Mouse (Mus musculus) neural tube, embryonic 10.5 days (tissue): ENCODE measurements around the gene Gm428.
"Not testable (repeated sequence)": the region's sequence is repeated elsewhere in the genome, so short reads cannot be mapped to it uniquely, and the experiment has no call there.

Experiments used
- DNase-seq: peaks from one replicate; pipeline ENCODE4 v3.0.0-alpha.2; 2017; ENCODE audit warnings: low spot score; ENCODE audit errors: extremely low spot score

Gene Gm428

DNA sequence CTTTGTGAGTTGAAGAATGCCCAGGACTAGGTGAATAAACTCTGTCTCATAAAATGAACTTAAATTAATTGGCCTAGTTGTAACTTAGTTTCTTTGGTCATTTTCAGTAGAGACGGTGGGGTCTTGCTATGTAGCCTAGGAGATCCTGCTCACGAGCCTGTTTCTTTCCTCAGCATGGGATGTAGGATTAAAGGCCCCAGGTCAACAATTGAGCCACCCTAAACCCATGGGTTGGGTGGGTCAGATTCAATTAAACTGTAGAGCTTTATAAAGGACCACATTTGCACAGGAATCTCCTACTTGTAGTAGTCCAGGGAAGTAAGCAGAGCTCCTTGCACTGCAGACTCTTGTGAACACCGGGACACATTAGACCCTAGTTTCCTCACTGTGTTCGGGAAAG, at the start of gene Gm428:
Gene Gm428 (plus strand): TSS at position 301 of the 400 bp plus-strand sequence.
- DNase-seq, result not testable (repeated sequence)

DNA sequence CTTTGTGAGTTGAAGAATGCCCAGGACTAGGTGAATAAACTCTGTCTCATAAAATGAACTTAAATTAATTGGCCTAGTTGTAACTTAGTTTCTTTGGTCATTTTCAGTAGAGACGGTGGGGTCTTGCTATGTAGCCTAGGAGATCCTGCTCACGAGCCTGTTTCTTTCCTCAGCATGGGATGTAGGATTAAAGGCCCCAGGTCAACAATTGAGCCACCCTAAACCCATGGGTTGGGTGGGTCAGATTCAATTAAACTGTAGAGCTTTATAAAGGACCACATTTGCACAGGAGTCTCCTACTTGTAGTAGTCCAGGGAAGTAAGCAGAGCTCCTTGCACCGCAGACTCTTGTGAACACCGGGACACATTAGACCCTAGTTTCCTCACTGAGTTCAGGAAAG, 45.5 kb upstream of the Gm428 start, which contains the start of gene Gm11236:
Gene Gm11236 (plus strand): TSS at position 301 of the 400 bp plus-strand sequence.
- not testable (repeated sequence) for DNase-seq

DNA sequence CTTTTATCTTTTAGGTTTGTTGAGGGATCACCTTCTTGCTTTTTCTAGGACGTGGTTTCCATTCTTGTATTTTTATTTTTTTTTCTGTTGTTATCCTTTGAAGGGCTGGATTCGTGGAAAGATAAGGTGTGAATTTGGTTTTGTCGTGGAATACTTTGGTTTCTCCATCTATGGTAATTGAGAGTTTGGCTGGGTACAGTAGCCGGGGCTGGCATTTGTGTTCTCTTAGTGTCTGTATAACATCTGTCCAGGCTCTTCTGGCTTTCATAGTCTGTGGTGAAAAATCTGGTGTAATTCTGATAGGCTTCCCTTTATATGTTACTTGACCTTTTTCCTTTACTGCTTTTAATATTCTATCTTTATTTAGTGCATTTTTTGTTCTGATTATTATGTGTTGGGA, 21.5 kb upstream of the Gm428 start:
- DNase-seq, result not testable (repeated sequence)

DNA sequence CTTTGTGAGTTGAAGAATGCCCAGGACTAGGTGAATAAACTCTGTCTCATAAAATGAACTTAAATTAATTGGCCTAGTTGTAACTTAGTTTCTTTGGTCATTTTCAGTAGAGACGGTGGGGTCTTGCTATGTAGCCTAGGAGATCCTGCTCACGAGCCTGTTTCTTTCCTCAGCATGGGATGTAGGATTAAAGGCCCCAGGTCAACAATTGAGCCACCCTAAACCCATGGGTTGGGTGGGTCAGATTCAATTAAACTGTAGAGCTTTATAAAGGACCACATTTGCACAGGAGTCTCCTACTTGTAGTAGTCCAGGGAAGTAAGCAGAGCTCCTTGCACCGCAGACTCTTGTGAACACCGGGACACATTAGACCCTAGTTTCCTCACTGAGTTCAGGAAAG, 15.3 kb upstream of the Gm428 start, which contains the start of gene Gm11239:
Gene Gm11239 (plus strand): TSS at position 301 of the 400 bp plus-strand sequence.
- DNase-seq, result not testable (repeated sequence)

DNA sequence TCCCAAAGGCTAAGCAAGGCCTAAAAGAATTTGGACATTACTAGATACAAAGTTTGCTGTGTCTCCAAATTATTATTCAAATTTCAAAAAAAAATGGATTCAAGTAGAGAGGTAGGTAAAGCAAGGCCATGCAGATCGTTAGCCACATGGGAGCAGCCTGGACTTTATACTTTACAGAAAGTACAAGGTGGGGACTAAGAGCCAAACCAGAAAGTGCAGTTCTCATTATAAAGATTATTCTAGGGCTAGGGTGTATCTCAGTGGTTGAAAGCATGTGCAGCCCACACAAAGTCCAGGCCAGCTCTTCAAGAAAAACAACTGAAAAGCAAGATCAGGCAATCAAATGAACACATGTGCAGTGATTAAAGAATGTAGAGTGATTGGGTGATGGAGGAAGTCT, 35.4 kb downstream of the Gm428 start:
- DNase-seq, result no peak

DNA sequence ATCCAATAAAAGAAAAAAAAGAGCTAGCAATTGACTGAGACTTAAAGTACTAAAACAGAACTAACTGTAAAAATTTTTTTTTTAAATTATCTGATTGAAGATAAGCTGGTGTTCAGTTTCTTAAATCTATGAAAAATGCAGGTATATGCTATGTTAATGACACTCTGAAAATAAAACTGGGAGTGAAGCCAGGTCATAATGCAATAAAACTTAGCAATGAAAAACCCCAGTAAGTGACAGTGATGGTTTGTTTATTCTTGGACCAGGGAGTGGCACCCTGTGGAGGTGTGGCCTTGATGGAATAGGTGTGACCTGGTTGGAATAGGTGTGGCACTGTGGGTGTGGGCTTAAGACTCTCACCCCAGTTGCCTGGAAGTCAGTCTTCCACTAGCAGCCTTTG, 36.5 kb downstream of the Gm428 start:
- DNase-seq, result no peak
